Mouse (Mus musculus): Measurements from ENCODE around the gene Gm1123.

GRCm38 (mm10) chr9:98960348-98960747, 75.2 kb downstream of the Gm1123 start:
- TF ChIP-seq CTCF (IDR thresholded peaks at IDR 0.05; ENCODE audit: extremely low read depth, insufficient read depth, insufficient read length, insufficient replicate concordance) = no peak
- TF ChIP-seq POLR2A (IDR thresholded peaks at IDR 0.05; ENCODE audit: low read depth, low read length) = no peak
